Mouse (Mus musculus) neural tube, embryonic 13.5 days (tissue): ENCODE measurements at regions not wholly inside any gene's neighbourhood (a gene's known extent, or its start where the extent isn't known, plus 50 kb on each side); places are given as distances from the start of the nearest gene placed in this dataset.

Experiments used
- ATAC-seq: fragments of 200-750 bp; cut with Nextera tagmentation; 2 replicates; pipeline ENCODE4 v1.8.0; 2017; ENCODE audit warnings: low read depth, mild to moderate bottlenecking, moderate TSS enrichment, moderate library complexity
- H3K27ac ChIP-seq: fragments of 300-500 bp; sonication (generic); replicated peaks from 2 replicates; pipeline ENCODE4 v1.5.1; 2015; ENCODE audit warnings: moderate library complexity, mild to moderate bottlenecking, inconsistent platforms
- H3K27me3 ChIP-seq: fragments of 300-500 bp; sonication (generic); 2 replicates; pipeline ENCODE4 v1.6.1; 2015; ENCODE audit warnings: mild to moderate bottlenecking, inconsistent platforms
- H3K36me3 ChIP-seq: fragments of 300-500 bp; sonication (generic); 2 replicates; pipeline ENCODE4 v1.6.1; 2015; ENCODE audit warnings: mild to moderate bottlenecking, inconsistent platforms
- H3K4me1 ChIP-seq: fragments of 300-500 bp; sonication (generic); replicated peaks from 2 replicates; pipeline ENCODE4 v1.6.1; 2015; ENCODE audit warnings: inconsistent platforms
- H3K4me2 ChIP-seq: fragments of 300-500 bp; sonication (generic); 2 replicates; pipeline ENCODE4 v1.6.1; 2015; ENCODE audit warnings: inconsistent platforms, mild to moderate bottlenecking, moderate library complexity
- H3K4me3 ChIP-seq: fragments of 300-500 bp; sonication (generic); 2 replicates; pipeline ENCODE4 v1.5.1; 2015; ENCODE audit warnings: mild to moderate bottlenecking, inconsistent platforms
- H3K9ac ChIP-seq: fragments of 300-500 bp; sonication (generic); 2 replicates; pipeline ENCODE4 v1.6.1; 2015; ENCODE audit warnings: moderate library complexity, mild to moderate bottlenecking, inconsistent platforms
- H3K9me3 ChIP-seq: fragments of 300-500 bp; sonication (generic); 2 replicates; pipeline ENCODE4 v1.6.1; 2016; ENCODE audit warnings: inconsistent platforms
- WGBS: fragments of 180-500 bp; shearing (Covaris S2); methylation state at CpG from one replicate; pipeline ENCODE4 v1.1.7; 2015; 5-methylcytosine and 5-hydroxymethylcytosine counted together

GRCm38 (mm10) chr10:101269371-101269770, 411.9 kb upstream of the Mgat4c start:
- no peak overlapping the region for H3K4me2 ChIP-seq
- no peaks in the 10 kb centered on the region for H3K4me1 ChIP-seq
- no peak overlapping the region for H3K9ac ChIP-seq
- no peak overlapping the region for H3K4me3 ChIP-seq
- H3K27me3 ChIP-seq: no peaks in the 10 kb centered on the region
- H3K9me3 ChIP-seq: no peaks in the 10 kb centered on the region
- H3K36me3 ChIP-seq: no peaks in the 10 kb centered on the region
- H3K27ac ChIP-seq: no peak overlapping the region
- ATAC-seq: no peak

GRCm38 (mm10) chr10:101271459-101272299, 409.6 kb upstream of the Mgat4c start:
- Histone ChIP-seq H3K36me3 (no peaks in the 10 kb centered on the region), H3K4me3 (no peak overlapping the region), H3K9me3 (no peaks in the 10 kb centered on the region), H3K27me3 (no peaks in the 10 kb centered on the region), H3K9ac (no peak overlapping the region), H3K4me2 (no peak overlapping the region), H3K4me1 (no peaks in the 10 kb centered on the region), H3K27ac (no peak overlapping the region)
- WGBS: 82% methylated on average over 3 of the region's 3 CpGs
- no peak for ATAC-seq

- H3K4me2 ChIP-seq: no peak overlapping the region
- no peak overlapping the region for H3K27ac ChIP-seq
- no peaks in the 10 kb centered on the region for H3K9me3 ChIP-seq
- no peaks in the 10 kb centered on the region for H3K36me3 ChIP-seq
- WGBS: 95% methylated on average over 2 of the region's 2 CpGs
- H3K4me3 ChIP-seq: no peak overlapping the region
- H3K4me1 ChIP-seq: no peaks in the 10 kb centered on the region
- H3K9ac ChIP-seq: no peak overlapping the region
- no peaks in the 10 kb centered on the region for H3K27me3 ChIP-seq
- ATAC-seq: no peak
Observed at GRCm38 (mm10) chr10:101288082-101288481, 393.2 kb upstream of the Mgat4c start.

GRCm38 (mm10) chr10:101302138-101302780, 379.0 kb upstream of the Mgat4c start:
- Histone ChIP-seq H3K9me3 (no peaks in the 10 kb centered on the region), H3K4me1 (no peaks in the 10 kb centered on the region), H3K36me3 (no peaks in the 10 kb centered on the region), H3K4me3 (no peak overlapping the region), H3K27me3 (no peaks in the 10 kb centered on the region), H3K9ac (no peak overlapping the region), H3K4me2 (no peak overlapping the region), H3K27ac (no peak overlapping the region)
- ATAC-seq: no peak
- 65% methylated on average over 2 of the region's 2 CpGs for WGBS

GRCm38 (mm10) chr10:101304075-101304474, 377.2 kb upstream of the Mgat4c start:
- no peaks in the 10 kb centered on the region for H3K9me3 ChIP-seq
- H3K36me3 ChIP-seq: no peaks in the 10 kb centered on the region
- H3K27ac ChIP-seq: no peak overlapping the region
- H3K4me3 ChIP-seq: no peak overlapping the region
- no peaks in the 10 kb centered on the region for H3K4me1 ChIP-seq
- ATAC-seq: no peak
- no peaks in the 10 kb centered on the region for H3K27me3 ChIP-seq
- H3K9ac ChIP-seq: no peak overlapping the region
- no peak overlapping the region for H3K4me2 ChIP-seq

- peak; percentile 53; the same call in 1 of the 2 replicates for ATAC-seq
- WGBS: 62% methylated on average over 3 of the region's 3 CpGs
- no peak overlapping the region for H3K4me3 ChIP-seq
- H3K9me3 ChIP-seq: no peaks in the 10 kb centered on the region
- peak overlapping the region; percentile 43; the same call in 1 of the 2 replicates for H3K27ac ChIP-seq
- H3K4me2 ChIP-seq: no peak overlapping the region
- H3K4me1 ChIP-seq: no peaks in the 10 kb centered on the region
- H3K9ac ChIP-seq: no peak overlapping the region
- H3K36me3 ChIP-seq: no peaks in the 10 kb centered on the region
- H3K27me3 ChIP-seq: no peaks in the 10 kb centered on the region
Observed at GRCm38 (mm10) chr10:101316659-101317338, 364.5 kb upstream of the Mgat4c start.

GRCm38 (mm10) chr10:101321080-101321717, 360.1 kb upstream of the Mgat4c start:
- H3K9ac ChIP-seq: no peak overlapping the region
- no peak overlapping the region for H3K4me3 ChIP-seq
- H3K27me3 ChIP-seq: no peaks in the 10 kb centered on the region
- no peaks in the 10 kb centered on the region for H3K36me3 ChIP-seq
- H3K4me2 ChIP-seq: no peak overlapping the region
- no peaks in the 10 kb centered on the region for H3K4me1 ChIP-seq
- WGBS: 76% methylated on average over 4 of the region's 4 CpGs
- no peaks in the 10 kb centered on the region for H3K9me3 ChIP-seq
- no peak for ATAC-seq
- H3K27ac ChIP-seq: no peak overlapping the region

GRCm38 (mm10) chr10:101324537-101324936, 356.8 kb upstream of the Mgat4c start:
- Histone ChIP-seq H3K36me3 (no peaks in the 10 kb centered on the region), H3K4me2 (no peak overlapping the region), H3K27ac (no peak overlapping the region), H3K27me3 (no peaks in the 10 kb centered on the region), H3K9me3 (no peaks in the 10 kb centered on the region), H3K4me1 (no peaks in the 10 kb centered on the region), H3K4me3 (no peak overlapping the region), H3K9ac (no peak overlapping the region)
- WGBS: 89% methylated on average over 1 of the region's 1 CpGs
- ATAC-seq: no peak

- H3K4me1 ChIP-seq: no peaks in the 10 kb centered on the region
- no peaks in the 10 kb centered on the region for H3K36me3 ChIP-seq
- WGBS: 97% methylated on average over 1 of the region's 1 CpGs
- no peaks in the 10 kb centered on the region for H3K27me3 ChIP-seq
- no peak overlapping the region for H3K27ac ChIP-seq
- no peaks in the 10 kb centered on the region for H3K9me3 ChIP-seq
- ATAC-seq: no peak
- H3K9ac ChIP-seq: no peak overlapping the region
- H3K4me2 ChIP-seq: no peak overlapping the region
- H3K4me3 ChIP-seq: no peak overlapping the region
Observed at GRCm38 (mm10) chr10:101328545-101328944, 352.7 kb upstream of the Mgat4c start.

- H3K4me2 ChIP-seq: no peak overlapping the region
- no peaks in the 10 kb centered on the region for H3K27me3 ChIP-seq
- H3K9ac ChIP-seq: no peak overlapping the region
- H3K9me3 ChIP-seq: no peaks in the 10 kb centered on the region
- no peak overlapping the region for H3K4me3 ChIP-seq
- no peaks in the 10 kb centered on the region for H3K36me3 ChIP-seq
- H3K4me1 ChIP-seq: no peaks in the 10 kb centered on the region
- no peak for ATAC-seq
- no peak overlapping the region for H3K27ac ChIP-seq
- 67% methylated on average over 3 of the region's 3 CpGs for WGBS
Observed at GRCm38 (mm10) chr10:101330109-101330508, 351.2 kb upstream of the Mgat4c start.

- WGBS: 82% methylated on average over 1 of the region's 3 CpGs
- Histone ChIP-seq H3K4me3 (no peak overlapping the region), H3K36me3 (no peaks in the 10 kb centered on the region), H3K9ac (no peak overlapping the region), H3K4me2 (no peak overlapping the region), H3K9me3 (no peaks in the 10 kb centered on the region), H3K27ac (no peak overlapping the region), H3K4me1 (no peaks in the 10 kb centered on the region), H3K27me3 (no peaks in the 10 kb centered on the region)
- ATAC-seq: no peak
Observed at GRCm38 (mm10) chr10:101335136-101335535, 346.2 kb upstream of the Mgat4c start.

- Histone ChIP-seq H3K4me2 (no peak overlapping the region), H3K27ac (no peak overlapping the region), H3K4me3 (no peak overlapping the region), H3K36me3 (no peaks in the 10 kb centered on the region), H3K9ac (no peak overlapping the region), H3K27me3 (no peaks in the 10 kb centered on the region), H3K4me1 (no peaks in the 10 kb centered on the region), H3K9me3 (no peaks in the 10 kb centered on the region)
- ATAC-seq: no peak
- 84% methylated on average over 3 of the region's 3 CpGs for WGBS
Observed at GRCm38 (mm10) chr10:101339565-101339964, 341.7 kb upstream of the Mgat4c start.
